Mouse (Mus musculus) skeletal muscle tissue, adult 2 months (tissue): ENCODE measurements around the gene She.
"Not testable (repeated sequence)": the region's sequence is repeated elsewhere in the genome, so short reads cannot be mapped to it uniquely, and the experiment has no call there.

Experiments
- DNase-seq: peaks from one replicate; pipeline ENCODE4 v3.0.0-alpha.2; 2012; ENCODE audit warnings: low read depth, low spot score

She gene

GRCm38 (mm10) chr3:89862182-89862761, 31.1 kb downstream of the She start:
- DNase-seq = no peak

- DNase-seq = not testable (repeated sequence)
Measured at GRCm38 (mm10) chr3:89863276-89863675, 32.1 kb downstream of the She start.

- DNase-seq = peak; percentile 56
Measured at GRCm38 (mm10) chr3:89863716-89864509, 32.7 kb downstream of the She start.

- DNase-seq = no peak
Measured at GRCm38 (mm10) chr3:89865020-89865419, 33.9 kb downstream of the She start.

GRCm38 (mm10) chr3:89865764-89866163, 34.6 kb downstream of the She start:
- DNase-seq = no peak

- no peak for DNase-seq
Measured at GRCm38 (mm10) chr3:89867651-89868050, 36.5 kb downstream of the She start.

- DNase-seq = no peak
Measured at GRCm38 (mm10) chr3:89868357-89868756, 37.2 kb downstream of the She start.

- no peak for DNase-seq
Measured at GRCm38 (mm10) chr3:89868956-89869355, 37.8 kb downstream of the She start.

- no peak for DNase-seq
Measured at GRCm38 (mm10) chr3:89869556-89869955, 38.4 kb downstream of the She start.

GRCm38 (mm10) chr3:89870472-89871271, 39.5 kb downstream of the She start:
- DNase-seq = no peak

- DNase-seq = no peak
Measured at GRCm38 (mm10) chr3:89871339-89871914, 40.3 kb downstream of the She start.

GRCm38 (mm10) chr3:89872209-89872608, 41.0 kb downstream of the She start:
- no peak for DNase-seq

- DNase-seq = no peak
Measured at GRCm38 (mm10) chr3:89872684-89873083, 41.5 kb downstream of the She start.

GRCm38 (mm10) chr3:89874076-89874475, 42.9 kb downstream of the She start:
- DNase-seq = no peak

GRCm38 (mm10) chr3:89875021-89875420, 43.9 kb downstream of the She start:
- DNase-seq = no peak

- no peak for DNase-seq
Measured at GRCm38 (mm10) chr3:89875781-89876180, 44.6 kb downstream of the She start.

GRCm38 (mm10) chr3:89876469-89876868, 45.3 kb downstream of the She start:
- DNase-seq = no peak

- DNase-seq = no peak
Measured at GRCm38 (mm10) chr3:89877129-89877528, 46.0 kb downstream of the She start.

- DNase-seq = no peak
Measured at GRCm38 (mm10) chr3:89878456-89878855, 47.3 kb downstream of the She start.

- no peak for DNase-seq
Measured at GRCm38 (mm10) chr3:89879326-89879725, 48.2 kb downstream of the She start.

- DNase-seq = no peak
Measured at GRCm38 (mm10) chr3:89880036-89880851, 49.1 kb downstream of the She start.
